Mouse (Mus musculus): Measurements from ENCODE around the gene Gm3646. TPM values are rescaled to one million over a fixed set of nuclear protein-coding genes. Genes with fewer than 3 reads are reported as not detected.

The Gm3646 gene
- total RNA-seq, 2 experiments from 2014 or later, result 6.9 to 7.5 TPM

Other genes starting within 250 kb of the Gm3646 start
- 10 to 100 TPM; 12.1 to 14.7 TPM for gene Rnf149, start 227.9 kb downstream of the Gm3646 start, total RNA-seq (2021)
- gene Creg2, start 153.9 kb downstream of the Gm3646 start, total RNA-seq (2021), result not detected
- under 1 TPM; 0.53 to 0.55 TPM for gene Rfx8, start 84.3 kb downstream of the Gm3646 start, total RNA-seq (2021)
- gene Map4k4, start 95.6 kb upstream of the Gm3646 start, total RNA-seq (2021), result 100 to 1,000 TPM; 187 to 216 TPM